Mouse (Mus musculus): ENCODE measurements around the gene Unc13d. TPM values are rescaled to one million over a fixed set of nuclear protein-coding genes. Genes with fewer than 3 reads are reported as not detected.

Unc13d gene
- total and polyA plus RNA-seq, 2 experiments from 2014 or later, result 0.42 to 2.7 TPM

DNA sequence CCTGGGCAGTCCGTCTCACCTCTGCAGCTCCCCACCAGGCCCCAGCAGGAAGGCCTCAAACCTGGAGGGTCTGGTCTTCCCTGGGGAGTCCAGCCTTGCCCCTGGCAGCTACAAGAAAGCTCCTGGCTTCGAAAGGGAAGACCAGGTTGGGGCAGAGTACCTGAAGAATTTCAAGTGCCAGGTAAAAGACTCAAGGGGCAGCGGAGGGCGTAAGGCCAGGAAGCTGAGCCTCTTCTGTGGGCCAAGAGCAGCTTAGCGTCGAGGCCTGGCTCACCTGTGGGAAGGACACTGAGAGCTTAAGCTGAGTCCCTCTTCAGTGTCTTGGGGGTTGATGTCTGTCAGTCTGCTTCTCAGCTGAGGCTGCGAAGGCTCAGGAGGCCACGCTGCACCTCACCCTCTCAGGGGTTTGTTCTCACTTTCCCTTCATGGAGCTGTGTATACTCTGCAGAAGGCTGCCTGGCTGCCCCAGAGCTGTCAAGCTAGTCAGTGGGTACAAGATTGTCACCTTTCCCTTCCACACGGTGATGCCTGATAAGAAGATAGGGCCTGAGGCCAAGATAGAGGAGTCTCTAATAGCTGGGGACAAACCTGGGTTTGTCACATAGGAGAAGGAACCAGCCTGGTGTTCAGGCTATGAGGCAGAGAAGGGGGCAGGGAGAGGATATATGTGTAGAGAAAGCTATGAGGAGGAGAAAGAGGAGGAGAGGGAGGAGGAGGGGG lies 24.1 kb downstream of the Unc13d start:
- ATAC-seq (ENCODE audit: insufficient read depth, low read depth), result no peak

DNA sequence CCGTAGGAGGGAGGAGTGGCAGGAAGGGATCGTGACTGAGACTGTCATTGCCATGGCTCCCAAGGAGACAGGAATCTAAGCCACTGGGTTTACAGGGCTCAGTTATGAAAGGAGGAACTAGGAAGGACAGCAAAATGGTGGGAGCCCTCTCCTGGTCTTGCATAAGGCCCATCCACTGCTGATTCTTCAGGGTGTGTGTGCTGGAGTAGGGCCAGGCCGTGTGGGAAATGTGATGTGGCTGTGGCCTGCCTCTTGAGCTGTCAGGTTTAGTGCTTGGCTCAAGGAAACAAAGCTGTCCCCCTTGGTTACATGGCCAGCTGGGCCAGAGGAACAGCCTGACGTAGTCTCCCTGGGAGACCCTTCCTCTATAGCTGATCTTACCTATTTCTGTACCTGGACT lies 27.6 kb downstream of the Unc13d start:
- H3K4me2 ChIP-seq (ENCODE audit: low read depth, low read length), result no peak overlapping the region
- peaks cover 89% of the 10 kb centered on the region for H3K36me3 ChIP-seq (replicated peaks; ENCODE audit: control insufficient read depth, insufficient read depth, low read length)
- no peaks in the 10 kb centered on the region for H3K27me3 ChIP-seq (ENCODE audit: control insufficient read depth, insufficient read depth, low read length)
- ATAC-seq (ENCODE audit: insufficient read depth, low read depth) (no peak), DNase-seq (ENCODE audit: low spot score) (no peak)
- no peaks in the 10 kb centered on the region for H3K9me3 ChIP-seq (replicated peaks; ENCODE audit: control insufficient read depth, low read length)
- H3K9ac ChIP-seq (replicated peaks; ENCODE audit: low read depth, low read length), result no peak overlapping the region
- no peaks in the 10 kb centered on the region for H3K4me1 ChIP-seq (ENCODE audit: control insufficient read depth, insufficient read depth)
- TF ChIP-seq EP300 (IDR thresholded peaks at IDR 0.05; ENCODE audit: low read depth) (no peak), CTCF (IDR thresholded peaks at IDR 0.05; ENCODE audit: low read depth) (no peak)
- no peak overlapping the region for H3K27ac ChIP-seq (ENCODE audit: low read depth)
- H3K4me3 ChIP-seq (ENCODE audit: low read depth, low read length), result no peak overlapping the region
- WGBS, result 81% methylated on average over 4 of the region's 4 CpGs

More for the DNA sequence above, 24.1 kb downstream of the Unc13d start:
- Histone ChIP-seq H3K27me3 (ENCODE audit: control insufficient read depth, insufficient read depth, low read length) (no peaks in the 10 kb centered on the region), H3K9me3 (replicated peaks; ENCODE audit: control insufficient read depth, low read length) (no peaks in the 10 kb centered on the region), H3K27ac (ENCODE audit: low read depth) (no peak overlapping the region), H3K4me1 (ENCODE audit: control insufficient read depth, insufficient read depth) (no peaks in the 10 kb centered on the region), H3K9ac (replicated peaks; ENCODE audit: low read depth, low read length) (no peak overlapping the region), H3K4me2 (ENCODE audit: low read depth, low read length) (no peak overlapping the region), H3K4me3 (ENCODE audit: low read depth, low read length) (no peak overlapping the region), H3K36me3 (replicated peaks; ENCODE audit: control insufficient read depth, insufficient read depth, low read length) (peaks cover 97% of the 10 kb centered on the region)
- no peak for DNase-seq (ENCODE audit: low spot score)
- TF ChIP-seq EP300 (IDR thresholded peaks at IDR 0.05; ENCODE audit: low read depth) (no peak), CTCF (IDR thresholded peaks at IDR 0.05; ENCODE audit: low read depth) (no peak)
- WGBS, result 83% methylated on average over 9 of the region's 9 CpGs

DNA sequence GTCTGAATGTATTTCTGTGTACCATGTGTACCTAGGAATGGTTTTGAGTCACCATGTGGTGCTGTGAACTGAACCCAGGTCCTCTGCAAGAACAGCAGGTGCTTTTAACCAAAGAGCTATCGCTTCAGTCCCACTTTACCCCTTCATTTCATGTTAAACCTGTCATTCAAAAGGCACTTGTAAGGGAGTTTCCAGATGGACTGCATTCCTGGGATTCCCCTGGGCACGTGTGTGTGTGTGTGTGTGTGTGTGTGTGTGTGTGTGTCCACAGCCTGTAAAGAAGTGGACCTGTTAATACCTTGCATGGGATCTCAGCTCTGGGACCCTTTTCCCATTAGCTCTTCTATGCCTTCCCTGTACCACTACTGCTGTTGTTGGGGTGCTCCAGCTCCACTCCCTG lies 28.2 kb downstream of the Unc13d start:
- no peak for ATAC-seq (ENCODE audit: insufficient read depth, low read depth)
- Histone ChIP-seq H3K36me3 (replicated peaks; ENCODE audit: control insufficient read depth, insufficient read depth, low read length) (peaks cover 89% of the 10 kb centered on the region), H3K4me2 (ENCODE audit: low read depth, low read length) (no peak overlapping the region), H3K9me3 (replicated peaks; ENCODE audit: control insufficient read depth, low read length) (no peaks in the 10 kb centered on the region), H3K27me3 (ENCODE audit: control insufficient read depth, insufficient read depth, low read length) (no peaks in the 10 kb centered on the region), H3K4me3 (ENCODE audit: low read depth, low read length) (no peak overlapping the region), H3K27ac (ENCODE audit: low read depth) (no peak overlapping the region), H3K4me1 (ENCODE audit: control insufficient read depth, insufficient read depth) (no peaks in the 10 kb centered on the region), H3K9ac (replicated peaks; ENCODE audit: low read depth, low read length) (no peak overlapping the region)
- no peak for DNase-seq (ENCODE audit: low spot score)
- TF ChIP-seq EP300 (IDR thresholded peaks at IDR 0.05; ENCODE audit: low read depth) (no peak), CTCF (IDR thresholded peaks at IDR 0.05; ENCODE audit: low read depth) (no peak)
- 52% methylated on average over 2 of the region's 2 CpGs for WGBS

DNA sequence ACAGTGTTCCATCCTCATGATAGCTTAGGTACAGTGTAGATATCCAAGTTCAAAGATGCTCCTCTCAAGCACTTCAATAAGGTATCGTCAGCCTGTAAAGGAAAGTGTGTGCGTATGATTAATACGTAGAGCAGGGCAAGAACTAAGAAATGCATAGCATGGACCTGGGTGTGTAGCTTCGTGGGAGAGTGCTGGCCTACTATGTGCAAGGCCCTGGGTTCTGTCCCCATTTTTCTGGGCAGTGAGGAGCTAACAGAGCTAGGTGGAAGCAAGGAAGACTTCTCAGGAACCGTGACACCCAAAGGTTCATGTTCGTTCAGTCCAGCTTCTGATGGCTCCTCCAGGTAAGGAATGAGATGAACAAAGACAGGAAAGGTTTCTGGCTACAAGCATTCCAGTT lies 32.6 kb downstream of the Unc13d start:
- DNase-seq (ENCODE audit: low spot score) (no peak), ATAC-seq (ENCODE audit: insufficient read depth, low read depth) (no peak)
- TF ChIP-seq CTCF (IDR thresholded peaks at IDR 0.05; ENCODE audit: low read depth) (no peak), EP300 (IDR thresholded peaks at IDR 0.05; ENCODE audit: low read depth) (no peak)
- no peak overlapping the region for H3K27ac ChIP-seq (ENCODE audit: low read depth)
- peaks cover 64% of the 10 kb centered on the region for H3K36me3 ChIP-seq (replicated peaks; ENCODE audit: control insufficient read depth, insufficient read depth, low read length)
- 93% methylated on average over 6 of the region's 6 CpGs for WGBS
- no peak overlapping the region for H3K4me3 ChIP-seq (ENCODE audit: low read depth, low read length)
- no peak overlapping the region for H3K4me2 ChIP-seq (ENCODE audit: low read depth, low read length)
- no peak overlapping the region for H3K9ac ChIP-seq (replicated peaks; ENCODE audit: low read depth, low read length)
- H3K27me3 ChIP-seq (ENCODE audit: control insufficient read depth, insufficient read depth, low read length), result no peaks in the 10 kb centered on the region
- peaks cover 4% of the 10 kb centered on the region; the same call in 1 of the 2 replicates for H3K4me1 ChIP-seq (ENCODE audit: control insufficient read depth, insufficient read depth)
- H3K9me3 ChIP-seq (replicated peaks; ENCODE audit: control insufficient read depth, low read length), result no peaks in the 10 kb centered on the region

DNA sequence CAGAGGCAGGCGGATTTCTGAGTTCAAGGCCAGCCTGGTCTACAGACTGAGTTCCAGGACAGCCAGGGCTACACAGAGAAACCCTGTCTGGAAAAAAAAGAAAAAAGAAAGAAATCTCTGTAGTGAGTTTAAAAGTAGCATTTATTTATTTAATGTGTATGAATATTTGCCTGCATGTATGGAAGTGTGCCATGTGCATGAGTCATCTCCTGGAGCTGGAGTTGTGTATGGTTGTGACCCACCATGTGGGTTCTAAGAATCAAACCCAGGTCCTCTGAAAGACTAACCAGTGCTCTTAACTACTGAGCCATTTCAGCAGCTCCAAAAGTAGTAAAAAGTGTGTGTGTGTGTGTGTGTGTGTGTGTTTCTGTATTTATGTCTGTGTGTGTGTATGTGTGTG lies 34.5 kb downstream of the Unc13d start:
- Histone ChIP-seq H3K27ac (ENCODE audit: low read depth) (no peak overlapping the region), H3K4me2 (ENCODE audit: low read depth, low read length) (no peak overlapping the region), H3K9me3 (replicated peaks; ENCODE audit: control insufficient read depth, low read length) (no peaks in the 10 kb centered on the region), H3K4me3 (ENCODE audit: low read depth, low read length) (no peak overlapping the region), H3K36me3 (replicated peaks; ENCODE audit: control insufficient read depth, insufficient read depth, low read length) (peaks cover 55% of the 10 kb centered on the region), H3K4me1 (ENCODE audit: control insufficient read depth, insufficient read depth) (peaks cover 4% of the 10 kb centered on the region; the same call in 1 of the 2 replicates), H3K9ac (replicated peaks; ENCODE audit: low read depth, low read length) (no peak overlapping the region), H3K27me3 (ENCODE audit: control insufficient read depth, insufficient read depth, low read length) (no peaks in the 10 kb centered on the region)
- WGBS, result 100% methylated on average over 1 of the region's 1 CpGs
- ATAC-seq (ENCODE audit: insufficient read depth, low read depth) (no peak), DNase-seq (ENCODE audit: low spot score) (no peak)
- TF ChIP-seq EP300 (IDR thresholded peaks at IDR 0.05; ENCODE audit: low read depth), result no peak
- TF ChIP-seq CTCF (IDR thresholded peaks at IDR 0.05; ENCODE audit: low read depth), result no peak

Data from heart, postnatal 0 days (tissue).